Mouse (Mus musculus) forebrain, embryonic 12.5 days (tissue): ENCODE measurements at regions not wholly inside any gene's neighbourhood (a gene's known extent, or its start where the extent isn't known, plus 50 kb on each side); places are given as distances from the start of the nearest gene placed in this dataset.

Experiments used
- ATAC-seq: fragments of 200-750 bp; cut with Nextera tagmentation; 2 replicates; pipeline ENCODE4 v1.8.0; 2017; ENCODE audit warnings: moderate TSS enrichment; ENCODE audit not compliant: low FRiP score
- H3K27ac ChIP-seq: fragments of 300-500 bp; sonication (generic); 2 replicates; pipeline ENCODE4 v1.5.1; 2016; ENCODE audit warnings: mild to moderate bottlenecking
- H3K27me3 ChIP-seq: fragments of 300-500 bp; sonication (generic); 2 replicates; pipeline ENCODE4 v1.6.1; 2016; ENCODE audit warnings: mild to moderate bottlenecking
- H3K36me3 ChIP-seq: fragments of 300-500 bp; sonication (generic); replicated peaks from 2 replicates; pipeline ENCODE4 v1.6.1; 2016; ENCODE audit warnings: mild to moderate bottlenecking
- H3K4me1 ChIP-seq: fragments of 300-500 bp; sonication (generic); 2 replicates; pipeline ENCODE4 v1.6.1; 2016
- H3K4me2 ChIP-seq: fragments of 300-500 bp; sonication (generic); 2 replicates; pipeline ENCODE4 v1.6.1; 2016; ENCODE audit warnings: mild to moderate bottlenecking, moderate library complexity
- H3K4me3 ChIP-seq: fragments of 300-500 bp; sonication (generic); replicated peaks from 2 replicates; pipeline ENCODE4 v1.5.1; 2016; ENCODE audit warnings: mild to moderate bottlenecking
- H3K9ac ChIP-seq: fragments of 300-500 bp; sonication (generic); 2 replicates; pipeline ENCODE4 v1.6.1; 2016; ENCODE audit warnings: mild to moderate bottlenecking
- H3K9me3 ChIP-seq: fragments of 300-500 bp; sonication (generic); 2 replicates; pipeline ENCODE4 v1.6.1; 2016
- WGBS: fragments of 180-500 bp; shearing (Covaris S2); methylation state at CpG from one replicate; pipeline ENCODE4 v1.1.7; 2016; 5-methylcytosine and 5-hydroxymethylcytosine counted together

DNA sequence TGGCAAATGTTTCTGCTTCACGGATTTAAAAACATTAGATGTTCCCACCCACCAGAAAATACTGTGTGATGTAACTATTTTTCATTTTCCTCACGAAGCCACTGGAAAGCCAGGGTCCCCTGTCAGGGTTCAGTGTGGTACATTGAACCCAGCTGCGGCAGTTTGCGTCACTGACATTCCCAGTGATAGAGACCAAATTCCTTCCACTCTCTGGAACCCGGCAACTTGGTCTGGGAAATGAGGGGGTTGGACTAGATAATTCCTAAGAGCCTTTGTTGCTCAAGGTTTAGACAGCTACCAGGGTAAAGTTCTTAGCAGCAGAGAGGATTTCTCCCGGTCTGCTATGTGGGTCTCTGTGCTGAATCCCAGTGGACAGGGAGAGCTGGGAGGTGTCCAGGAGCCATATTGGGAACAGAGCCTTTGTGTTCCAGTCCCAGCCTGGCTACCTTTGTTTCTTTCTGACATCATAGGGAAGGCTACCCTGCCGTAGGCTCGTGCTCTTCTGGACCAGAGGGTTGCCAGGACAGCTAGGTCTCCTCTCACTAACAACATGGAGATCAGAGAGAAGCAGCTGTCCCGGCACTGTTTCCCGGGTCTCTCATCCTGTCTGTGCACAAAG is 164.5 kb downstream of the Sec61b start:
- Histone ChIP-seq H3K9ac (no peak overlapping the region), H3K4me2 (no peak overlapping the region), H3K27me3 (no peaks in the 10 kb centered on the region), H3K9me3 (no peaks in the 10 kb centered on the region), H3K27ac (no peak overlapping the region), H3K4me1 (no peaks in the 10 kb centered on the region), H3K4me3 (no peak overlapping the region), H3K36me3 (no peaks in the 10 kb centered on the region)
- 74% methylated on average over 10 of the region's 10 CpGs for WGBS
- no peak for ATAC-seq

DNA sequence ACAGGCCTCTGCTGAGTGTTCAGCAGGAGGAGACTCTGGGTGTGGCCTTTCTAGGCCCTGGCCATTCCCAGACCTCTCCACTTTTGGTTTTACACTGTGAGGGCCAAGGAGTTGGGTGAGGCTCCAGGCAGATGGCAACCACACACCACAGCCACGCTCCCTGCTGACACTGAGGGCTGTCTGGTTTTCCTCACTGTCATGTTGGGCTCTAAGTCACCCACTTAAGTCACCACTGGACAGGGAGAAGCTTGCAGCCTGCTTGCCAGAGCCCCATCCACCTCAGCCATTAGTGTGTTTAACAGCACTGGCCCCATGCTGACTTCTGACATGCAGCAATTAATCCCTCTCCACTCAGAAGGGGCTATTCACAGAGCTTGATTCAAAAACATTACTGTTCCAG is 170.6 kb downstream of the Sec61b start:
- WGBS, result 58% methylated on average over 1 of the region's 1 CpGs
- H3K4me2 ChIP-seq, result no peak overlapping the region
- H3K4me3 ChIP-seq, result no peak overlapping the region
- H3K27me3 ChIP-seq, result no peaks in the 10 kb centered on the region
- ATAC-seq, result no peak
- no peaks in the 10 kb centered on the region for H3K4me1 ChIP-seq
- no peak overlapping the region for H3K27ac ChIP-seq
- H3K9me3 ChIP-seq, result no peaks in the 10 kb centered on the region
- H3K9ac ChIP-seq, result no peak overlapping the region
- no peaks in the 10 kb centered on the region for H3K36me3 ChIP-seq

DNA sequence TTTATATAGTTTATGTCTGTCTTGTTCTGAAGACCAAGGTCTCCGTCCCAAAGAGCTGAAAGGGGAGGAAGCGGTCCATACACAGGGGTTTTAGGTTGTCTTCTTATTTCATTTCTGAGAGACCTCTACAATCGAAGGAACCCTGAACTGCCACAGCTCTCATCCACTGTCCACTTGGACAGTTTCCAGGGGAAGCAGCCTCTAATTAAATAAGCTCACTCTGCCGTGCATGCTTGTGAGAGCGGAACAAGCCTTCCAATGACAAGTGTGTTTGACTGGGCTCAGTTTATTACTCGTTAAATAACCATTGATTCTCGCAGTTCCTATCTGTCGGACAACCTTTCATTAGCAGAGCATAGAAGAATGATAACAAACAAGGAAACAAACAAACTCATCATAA is 174.2 kb downstream of the Sec61b start:
- Histone ChIP-seq H3K4me1 (peaks cover 8% of the 10 kb centered on the region), H3K9me3 (no peaks in the 10 kb centered on the region), H3K4me3 (no peak overlapping the region), H3K36me3 (no peaks in the 10 kb centered on the region), H3K27ac (no peak overlapping the region), H3K9ac (no peak overlapping the region), H3K27me3 (0 out of 2 replicates have a peak, but pooled peaks cover 3% of the 10 kb centered on the region), H3K4me2 (no peak overlapping the region)
- no peak for ATAC-seq
- WGBS, result 46% methylated on average over 8 of the region's 8 CpGs

DNA sequence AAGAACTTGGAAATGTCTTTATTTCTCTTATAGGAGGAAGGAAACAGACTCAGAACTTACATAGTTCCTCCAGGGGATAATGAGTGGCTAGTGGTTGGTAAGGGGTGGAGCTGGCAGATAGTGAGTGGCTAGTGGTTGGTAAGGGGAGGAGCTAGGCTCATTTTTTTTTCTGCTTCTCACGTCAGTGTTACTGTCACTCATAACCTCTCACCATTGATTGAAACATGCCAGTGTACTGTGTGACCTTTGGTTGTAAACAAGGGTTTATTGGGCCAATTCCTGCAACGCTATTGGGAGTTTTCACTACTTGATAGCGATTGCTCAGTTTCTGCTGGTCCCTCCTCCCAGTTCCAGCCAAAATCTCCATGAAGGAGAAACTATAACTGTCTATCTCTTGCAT is 175.5 kb downstream of the Sec61b start:
- 0 out of 2 replicates have a peak, but pooled peaks cover 3% of the 10 kb centered on the region for H3K27me3 ChIP-seq
- WGBS, result 77% methylated on average over 3 of the region's 3 CpGs
- no peaks in the 10 kb centered on the region for H3K9me3 ChIP-seq
- no peak overlapping the region for H3K4me2 ChIP-seq
- ATAC-seq, result no peak
- no peak overlapping the region for H3K27ac ChIP-seq
- H3K4me1 ChIP-seq, result peaks cover 8% of the 10 kb centered on the region
- no peaks in the 10 kb centered on the region for H3K36me3 ChIP-seq
- no peak overlapping the region for H3K9ac ChIP-seq
- no peak overlapping the region for H3K4me3 ChIP-seq

DNA sequence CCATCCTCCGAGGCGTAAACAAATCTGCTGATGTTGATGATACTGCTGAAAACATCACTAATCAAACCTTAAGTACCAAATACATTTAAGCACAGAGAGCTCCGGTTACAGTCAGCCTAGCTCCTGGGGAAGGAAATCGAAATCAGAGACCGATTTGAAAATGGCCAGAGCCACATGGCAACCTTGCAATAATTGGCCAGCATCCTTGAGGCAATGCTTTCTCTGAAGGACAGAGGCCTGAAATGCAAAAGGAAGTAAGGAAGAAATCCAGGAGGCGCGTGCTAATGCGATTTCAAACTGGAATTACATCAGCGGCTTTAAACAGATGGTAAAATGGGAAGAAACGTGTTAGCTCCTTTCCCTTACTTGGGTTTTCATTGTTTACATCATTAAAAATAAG is 177.1 kb downstream of the Sec61b start:
- H3K27me3 ChIP-seq, result 0 out of 2 replicates have a peak, but pooled peaks cover 3% of the 10 kb centered on the region
- no peak overlapping the region for H3K4me3 ChIP-seq
- H3K4me1 ChIP-seq, result peaks cover 8% of the 10 kb centered on the region
- 80% methylated on average over 10 of the region's 10 CpGs for WGBS
- H3K9ac ChIP-seq, result no peak overlapping the region
- H3K27ac ChIP-seq, result no peak overlapping the region
- no peaks in the 10 kb centered on the region for H3K9me3 ChIP-seq
- no peak for ATAC-seq
- no peak overlapping the region for H3K4me2 ChIP-seq
- no peaks in the 10 kb centered on the region for H3K36me3 ChIP-seq

DNA sequence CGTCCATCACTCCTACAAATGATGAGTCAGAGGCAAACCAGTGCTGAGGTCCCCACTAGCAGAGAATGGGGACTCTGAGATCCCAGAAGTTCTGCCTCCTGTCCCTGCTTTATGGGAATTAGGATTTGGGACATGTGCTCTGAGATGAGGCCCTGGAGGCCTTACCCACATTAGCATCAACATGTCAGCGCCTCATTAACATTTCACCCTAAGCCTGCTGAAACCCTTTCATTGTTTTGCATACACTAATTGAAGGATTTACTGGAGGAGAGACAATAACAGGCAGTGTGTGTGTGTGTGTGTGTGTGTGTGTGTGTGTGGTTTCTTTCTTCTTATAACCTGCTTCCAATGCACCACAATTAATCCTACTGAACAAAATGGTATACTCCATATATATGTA is 178.7 kb downstream of the Sec61b start:
- peaks cover 8% of the 10 kb centered on the region for H3K4me1 ChIP-seq
- H3K36me3 ChIP-seq, result no peaks in the 10 kb centered on the region
- H3K27ac ChIP-seq, result no peak overlapping the region
- H3K4me3 ChIP-seq, result no peak overlapping the region
- no peaks in the 10 kb centered on the region for H3K9me3 ChIP-seq
- no peak overlapping the region for H3K4me2 ChIP-seq
- 0 out of 2 replicates have a peak, but pooled peaks cover 3% of the 10 kb centered on the region for H3K27me3 ChIP-seq
- WGBS, result 31% methylated on average over 2 of the region's 2 CpGs
- peak; percentile 58 for ATAC-seq
- no peak overlapping the region for H3K9ac ChIP-seq

DNA sequence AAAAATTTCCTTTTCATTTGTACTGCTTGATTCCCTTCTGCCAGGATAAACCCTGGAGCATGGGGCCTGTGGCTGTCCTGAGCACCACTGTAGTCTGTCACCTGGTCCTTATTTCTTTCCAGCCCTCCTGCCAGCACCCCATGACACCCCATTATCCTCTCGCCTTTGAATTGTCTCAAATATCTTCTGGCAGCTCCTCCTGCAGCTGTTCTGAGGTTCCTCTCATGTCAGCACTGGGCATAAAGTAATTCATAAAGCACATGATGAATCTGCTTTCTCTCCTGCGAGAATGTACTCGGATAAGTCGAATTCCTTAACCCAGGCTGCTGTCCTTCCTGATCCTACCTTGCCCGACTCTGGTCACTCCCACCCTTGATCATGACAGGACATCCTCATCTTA is 195.1 kb downstream of the Sec61b start:
- WGBS, result 86% methylated on average over 5 of the region's 5 CpGs
- Histone ChIP-seq H3K4me1 (no peaks in the 10 kb centered on the region), H3K9me3 (no peaks in the 10 kb centered on the region), H3K9ac (no peak overlapping the region), H3K36me3 (no peaks in the 10 kb centered on the region), H3K27me3 (no peaks in the 10 kb centered on the region), H3K4me2 (no peak overlapping the region), H3K27ac (no peak overlapping the region), H3K4me3 (no peak overlapping the region)
- no peak for ATAC-seq

DNA sequence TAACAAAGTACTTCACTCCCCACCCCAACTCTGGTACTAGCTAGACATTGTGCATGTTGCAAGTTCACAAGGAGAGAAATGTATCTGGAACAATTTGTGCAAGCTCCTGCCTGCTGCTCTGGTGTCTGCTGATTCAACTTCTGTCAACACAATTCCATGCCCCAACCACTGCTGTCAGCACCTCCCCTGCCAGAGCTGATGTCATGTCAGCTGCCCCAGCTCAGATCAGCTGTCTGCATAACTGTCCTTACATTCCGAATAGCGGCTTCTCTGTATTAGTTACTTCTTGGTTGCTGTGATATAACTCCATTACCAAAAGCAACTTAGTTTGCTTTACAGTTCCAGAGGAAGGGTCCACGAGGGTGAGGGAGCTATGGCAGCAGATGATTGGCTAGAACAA is 196.0 kb downstream of the Sec61b start:
- no peaks in the 10 kb centered on the region for H3K4me1 ChIP-seq
- H3K9ac ChIP-seq, result no peak overlapping the region
- H3K36me3 ChIP-seq, result no peaks in the 10 kb centered on the region
- ATAC-seq, result no peak
- 79% methylated on average over 3 of the region's 3 CpGs for WGBS
- H3K27me3 ChIP-seq, result no peaks in the 10 kb centered on the region
- no peaks in the 10 kb centered on the region for H3K9me3 ChIP-seq
- H3K27ac ChIP-seq, result no peak overlapping the region
- H3K4me3 ChIP-seq, result no peak overlapping the region
- H3K4me2 ChIP-seq, result no peak overlapping the region

DNA sequence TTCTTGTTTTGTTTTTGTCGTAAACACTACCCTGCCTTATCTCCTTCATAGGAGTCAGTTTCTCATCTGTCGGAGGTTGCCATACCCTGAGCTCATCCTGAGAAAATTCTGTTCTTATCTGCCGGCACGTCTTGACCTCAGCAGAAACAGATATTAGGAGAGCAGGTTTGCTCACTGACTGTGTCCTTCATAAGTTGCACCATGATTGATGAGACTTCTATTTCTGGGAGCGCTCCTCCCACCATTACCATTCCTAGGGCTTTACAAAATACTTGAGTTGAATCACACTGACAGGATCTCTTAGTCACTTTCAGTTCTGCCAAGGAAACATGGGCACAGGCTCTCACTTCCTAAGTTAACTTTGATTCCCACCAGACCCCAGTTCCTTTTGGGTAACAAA is 196.9 kb downstream of the Sec61b start:
- no peak overlapping the region for H3K4me3 ChIP-seq
- 92% methylated on average over 5 of the region's 5 CpGs for WGBS
- H3K9ac ChIP-seq, result no peak overlapping the region
- no peak for ATAC-seq
- H3K9me3 ChIP-seq, result no peaks in the 10 kb centered on the region
- H3K4me2 ChIP-seq, result no peak overlapping the region
- no peaks in the 10 kb centered on the region for H3K27me3 ChIP-seq
- H3K4me1 ChIP-seq, result no peaks in the 10 kb centered on the region
- no peaks in the 10 kb centered on the region for H3K36me3 ChIP-seq
- H3K27ac ChIP-seq, result no peak overlapping the region

DNA sequence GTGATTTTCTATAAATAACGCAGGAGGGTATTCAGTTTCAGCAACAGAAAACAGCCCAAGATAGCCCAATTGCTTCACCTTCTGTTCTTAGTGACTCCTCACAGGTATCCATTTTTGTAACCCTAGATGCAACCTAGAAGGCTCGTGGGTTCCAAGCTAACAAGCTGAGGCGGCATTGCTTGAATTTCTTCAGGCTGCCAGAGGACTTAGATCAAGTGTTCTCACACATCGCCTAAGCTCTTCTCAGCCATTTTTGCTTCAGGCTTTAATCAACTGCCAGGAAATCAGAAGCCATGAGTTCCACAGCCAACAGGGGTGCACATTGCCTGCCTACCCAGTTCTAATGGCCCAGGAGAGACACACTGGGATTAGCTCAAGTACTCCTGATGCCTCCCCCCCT is 206.7 kb downstream of the Sec61b start:
- H3K9me3 ChIP-seq, result no peaks in the 10 kb centered on the region
- no peaks in the 10 kb centered on the region for H3K27me3 ChIP-seq
- H3K27ac ChIP-seq, result no peak overlapping the region
- no peak overlapping the region for H3K4me2 ChIP-seq
- no peak overlapping the region for H3K4me3 ChIP-seq
- no peak for ATAC-seq
- no peaks in the 10 kb centered on the region for H3K4me1 ChIP-seq
- no peaks in the 10 kb centered on the region for H3K36me3 ChIP-seq
- H3K9ac ChIP-seq, result no peak overlapping the region
- WGBS, result 90% methylated on average over 4 of the region's 4 CpGs

DNA sequence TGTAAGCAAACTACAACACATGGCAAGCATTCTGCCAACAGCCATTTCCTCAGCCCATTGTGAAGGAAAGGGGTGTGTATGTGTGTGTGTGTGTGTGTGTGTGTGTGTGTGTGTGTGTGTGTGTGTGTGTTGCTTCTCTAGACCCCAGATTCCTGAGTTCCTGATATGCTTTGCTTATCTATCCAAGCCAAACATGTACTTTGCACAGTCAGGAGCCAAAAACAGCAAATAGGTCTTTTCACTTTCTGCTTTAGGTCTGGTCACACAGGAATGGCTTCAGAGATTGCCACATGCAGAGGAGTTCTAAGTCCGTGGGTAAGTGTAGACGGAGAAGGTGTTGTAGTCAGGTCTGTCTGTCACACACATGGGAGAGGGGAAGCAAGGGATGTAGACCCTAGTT is 216.7 kb downstream of the Sec61b start:
- Histone ChIP-seq H3K4me2 (no peak overlapping the region), H3K27me3 (no peaks in the 10 kb centered on the region), H3K4me3 (no peak overlapping the region), H3K9me3 (no peaks in the 10 kb centered on the region), H3K9ac (no peak overlapping the region), H3K27ac (no peak overlapping the region), H3K36me3 (no peaks in the 10 kb centered on the region), H3K4me1 (no peaks in the 10 kb centered on the region)
- no peak for ATAC-seq
- WGBS, result 87% methylated on average over 2 of the region's 2 CpGs

DNA sequence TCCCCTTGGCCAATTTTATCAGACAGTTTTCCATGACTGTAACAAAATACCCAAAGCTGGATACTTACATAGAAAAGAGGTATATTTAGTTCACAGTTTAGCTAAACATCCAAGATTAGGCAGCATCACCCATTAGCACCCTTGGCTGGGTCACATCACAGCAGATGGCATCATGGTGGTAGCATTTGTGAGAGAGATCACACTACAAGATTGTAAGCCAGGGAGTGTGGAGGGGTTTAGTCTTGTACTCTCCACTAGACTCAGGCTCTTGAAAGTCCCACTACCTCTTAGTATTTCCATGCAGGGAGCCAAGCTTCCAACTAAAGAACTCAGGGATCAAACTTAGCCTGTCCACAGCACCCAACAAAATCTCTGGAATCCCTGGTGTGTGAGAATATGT is 218.2 kb downstream of the Sec61b start:
- no peaks in the 10 kb centered on the region for H3K27me3 ChIP-seq
- H3K9ac ChIP-seq, result no peak overlapping the region
- H3K4me2 ChIP-seq, result no peak overlapping the region
- H3K4me1 ChIP-seq, result no peaks in the 10 kb centered on the region
- no peaks in the 10 kb centered on the region for H3K36me3 ChIP-seq
- no peak overlapping the region for H3K27ac ChIP-seq
- H3K4me3 ChIP-seq, result no peak overlapping the region
- no peak for ATAC-seq
- no peaks in the 10 kb centered on the region for H3K9me3 ChIP-seq

DNA sequence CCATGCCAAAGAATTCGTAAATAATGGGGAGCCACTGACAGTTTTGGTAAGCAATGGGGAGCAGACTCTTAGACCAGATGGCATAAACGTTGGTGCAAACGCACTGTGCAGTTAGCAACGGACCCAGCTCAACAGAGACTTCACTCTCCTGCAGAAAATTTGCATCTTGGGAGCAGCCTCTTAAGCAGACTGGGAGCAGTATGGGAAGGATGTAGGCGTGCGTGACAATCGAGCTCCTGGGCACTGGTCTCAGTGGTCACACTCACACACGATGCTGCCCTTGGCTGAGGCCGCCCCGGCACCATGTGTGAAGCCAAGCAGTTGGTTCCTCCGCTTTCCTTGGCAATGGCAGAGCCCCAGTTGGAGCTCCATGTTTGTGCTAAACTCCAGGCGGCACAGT is 218.8 kb downstream of the Sec61b start:
- H3K4me3 ChIP-seq, result no peak overlapping the region
- ATAC-seq, result no peak

More for the DNA sequence above, 218.8 kb downstream of the Sec61b start:
- Histone ChIP-seq H3K4me2 (no peak overlapping the region), H3K27me3 (no peaks in the 10 kb centered on the region), H3K9ac (no peak overlapping the region), H3K36me3 (no peaks in the 10 kb centered on the region), H3K9me3 (no peaks in the 10 kb centered on the region), H3K27ac (no peak overlapping the region), H3K4me1 (no peaks in the 10 kb centered on the region)
- WGBS, result 88% methylated on average over 12 of the region's 12 CpGs
